Mouse (Mus musculus) adrenal gland, adult 18-20 months (tissue): ENCODE results near the gene Cma2. TPM values are rescaled to one million over a fixed set of nuclear protein-coding genes. Genes with fewer than 3 reads are reported as not detected.
"Not testable (repeated sequence)": the region's sequence is repeated elsewhere in the genome, so short reads cannot be mapped to it uniquely, and the experiment has no call there.

Experiments used
- DNase-seq, 2 experiments: peaks; one replicate each; pipeline ENCODE4 v3.0.0; 2021 to 2022; ENCODE audit warnings: low spot score in 2 of 2
- long read RNA-seq, 2 experiments: library from polyadenylated mRNA; stranded (forward); transcript quantifications; one replicate each; pipeline ENCODE4 v2.0.0; 2021
- total RNA-seq, 2 experiments: library from RNA; stranded (reverse); gene quantifications; 1 replicate in 1 of 2; 2 replicates in 1 of 2; pipeline ENCODE4 v1.2.3; 2021

The Cma2 gene
- total RNA-seq = under 1 TPM in 1 of 2 experiments, not detected in 1; 0.51 TPM
- long read RNA-seq, experiment 1 = 0 reads
- long read RNA-seq, experiment 2 = 0 reads

DNA sequence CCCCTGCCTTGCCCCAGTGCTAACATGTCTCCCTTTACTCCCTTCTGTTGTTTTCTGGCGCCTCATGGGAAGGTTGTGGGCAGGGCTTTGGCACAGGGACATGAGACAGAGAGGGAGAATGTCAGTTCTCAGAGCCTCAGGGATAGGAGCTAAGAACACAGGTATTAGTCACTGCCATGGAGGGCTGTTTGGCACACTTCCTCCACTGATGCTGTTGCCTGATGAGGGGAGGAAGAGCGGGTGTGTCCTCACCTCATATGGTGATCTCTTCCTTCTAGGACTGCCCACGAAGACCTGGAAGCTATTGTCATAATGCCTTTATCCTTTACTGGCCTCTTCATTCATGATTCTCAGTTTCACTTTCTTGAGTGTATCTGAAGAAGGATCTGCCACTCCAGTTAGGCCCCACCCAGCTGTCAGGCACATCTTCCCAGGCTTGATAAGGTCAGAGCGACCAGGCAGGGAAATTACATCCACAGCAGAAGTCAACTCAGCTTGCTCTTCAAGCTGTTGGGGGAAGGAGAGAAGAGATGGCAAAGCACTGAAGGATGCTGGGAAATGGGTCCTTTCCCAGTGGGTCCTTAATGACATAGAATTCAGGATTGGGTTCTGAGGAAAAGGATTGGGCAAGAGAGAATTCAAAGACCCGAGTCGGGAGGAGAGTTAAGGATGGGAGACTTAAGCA lies at the start of gene Cma2:
Gene Cma2, plus strand, starts transcription at position 635 of the 685 bp plus-strand sequence.
- no peak for DNase-seq

DNA sequence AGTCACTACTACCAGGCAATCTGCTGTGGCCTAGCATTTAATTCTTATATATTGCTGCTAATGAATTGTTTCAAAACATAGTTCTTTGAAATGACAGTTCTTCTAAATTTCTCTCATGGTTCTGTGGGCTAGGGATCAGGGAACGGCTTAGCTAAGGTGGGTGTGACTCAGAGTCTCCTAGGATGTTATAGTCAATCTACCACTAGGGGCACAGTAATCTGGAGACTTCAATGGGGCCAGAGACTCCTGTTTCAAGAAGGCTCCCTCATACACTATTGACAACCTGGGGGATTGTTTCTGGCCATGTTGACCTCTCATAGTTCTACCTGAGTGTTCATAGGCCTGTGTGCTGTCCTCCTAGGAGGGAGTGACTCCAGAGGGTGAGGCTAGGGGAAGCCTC lies 45.3 kb upstream of the Cma2 start:
- no peak for DNase-seq

DNA sequence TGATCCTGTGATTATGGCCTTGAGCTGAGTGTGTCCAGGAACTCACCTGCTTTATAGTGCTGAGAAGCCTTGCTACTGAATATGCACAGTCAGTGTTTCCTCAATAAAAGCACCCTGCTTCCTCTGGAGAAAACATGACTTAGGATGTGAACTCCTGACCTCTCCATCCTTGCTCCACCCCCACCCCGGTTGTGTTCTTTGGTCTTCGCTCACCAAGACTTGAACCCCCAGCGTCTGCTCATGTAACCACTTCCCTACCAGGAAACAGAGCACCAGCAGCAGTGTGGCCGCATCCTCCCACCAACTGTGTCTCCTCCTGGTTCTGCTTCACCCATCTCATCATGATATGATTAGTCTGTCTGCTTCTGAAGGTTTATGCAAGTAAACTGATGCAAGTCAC lies 37.4 kb upstream of the Cma2 start:
- DNase-seq = no peak

DNA sequence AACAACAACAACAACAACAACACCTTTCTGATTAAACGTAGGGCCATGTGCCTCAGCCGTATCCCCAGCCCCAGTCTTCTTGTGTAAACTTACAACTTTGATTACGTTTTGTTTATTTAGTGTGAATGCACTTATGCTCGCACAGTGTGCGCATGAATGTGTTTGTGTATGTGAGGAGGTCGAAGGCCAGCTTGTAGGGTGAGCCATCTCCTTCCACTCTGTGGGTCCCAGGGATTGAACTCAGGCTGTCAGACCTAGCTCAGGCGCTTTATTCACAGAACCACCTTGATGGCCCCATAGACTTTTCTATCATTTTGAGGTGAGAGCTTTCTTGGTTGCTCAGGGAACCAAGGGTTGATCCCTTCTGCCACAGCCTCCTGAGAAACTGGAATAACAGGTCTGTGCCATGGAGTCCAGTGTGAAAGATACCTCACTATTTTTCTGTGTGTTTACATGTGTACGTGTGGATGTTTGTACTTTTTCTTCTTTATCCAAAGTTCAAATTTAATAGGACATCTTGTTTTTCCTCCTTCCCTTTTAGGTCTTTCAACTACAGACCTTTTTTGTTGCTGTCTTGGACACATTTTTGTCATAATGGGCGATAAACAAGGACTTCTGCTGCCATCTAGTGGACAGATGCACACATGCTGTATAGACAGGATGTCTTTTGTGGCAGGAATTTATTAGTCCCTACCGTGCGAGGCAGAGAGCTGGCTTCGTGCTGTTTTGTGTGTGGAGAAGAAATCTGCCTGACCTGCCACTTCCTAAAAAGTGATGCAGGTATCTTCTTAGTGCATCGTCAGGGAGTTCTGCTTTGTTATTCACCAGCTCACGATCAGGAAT lies 32.3 kb upstream of the Cma2 start:
- DNase-seq = peak; percentile 51 to 52

DNA sequence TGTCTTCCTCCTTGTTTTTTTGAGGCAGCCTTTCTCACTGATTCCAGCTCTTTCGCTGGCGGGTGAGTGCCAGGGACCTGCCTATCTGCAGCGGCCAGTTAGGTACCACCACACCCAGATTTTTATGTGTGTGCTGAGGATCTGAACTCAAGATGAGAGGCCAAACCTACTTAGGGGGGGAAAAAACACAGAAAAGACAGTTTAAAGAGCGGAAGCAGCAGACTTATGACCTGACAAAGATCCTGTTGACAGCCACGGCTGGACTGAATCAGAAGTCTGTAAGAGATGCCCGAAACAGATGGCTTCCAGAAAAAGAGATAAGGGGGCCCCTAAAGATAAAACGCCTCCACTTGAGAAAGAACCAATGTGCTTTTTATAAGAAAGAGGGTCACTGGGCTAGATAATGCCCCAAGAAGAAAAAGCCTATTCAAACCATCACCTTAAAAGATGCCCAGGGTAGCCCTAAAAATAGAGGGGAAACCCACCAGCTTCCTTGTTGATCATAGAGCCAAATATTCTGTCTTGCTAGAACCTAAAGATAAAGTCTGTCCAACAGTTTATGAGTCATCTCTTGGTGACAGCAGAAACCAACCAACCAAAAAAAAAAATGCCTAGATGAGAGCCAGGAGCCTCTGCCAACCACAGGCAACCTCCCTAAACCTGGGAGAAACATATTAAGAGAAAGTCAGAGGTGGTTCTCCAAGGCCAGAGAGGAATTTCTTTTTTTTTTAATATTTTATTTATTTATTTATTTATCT lies 28.1 kb upstream of the Cma2 start:
- DNase-seq = no peak

DNA sequence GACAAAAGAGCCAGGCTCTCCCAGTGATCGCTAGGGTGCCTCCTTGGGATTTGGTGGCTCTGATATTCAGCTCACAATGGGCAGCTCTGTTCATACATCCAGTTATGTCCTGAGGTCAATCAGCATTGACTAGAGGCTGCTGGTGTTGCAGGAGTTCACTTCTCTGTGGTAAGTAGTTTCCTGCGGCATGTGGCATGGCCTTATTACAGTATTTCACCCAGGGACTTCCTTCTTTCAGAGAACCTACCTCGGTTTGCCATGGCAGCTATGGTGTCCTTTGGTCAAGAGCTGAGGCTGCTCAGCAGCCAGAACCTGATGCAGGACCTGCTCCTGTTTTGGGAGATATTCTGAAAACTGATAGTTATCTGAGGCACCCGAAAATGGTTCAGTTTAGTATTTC lies 23.9 kb upstream of the Cma2 start:
- no peak for DNase-seq

DNA sequence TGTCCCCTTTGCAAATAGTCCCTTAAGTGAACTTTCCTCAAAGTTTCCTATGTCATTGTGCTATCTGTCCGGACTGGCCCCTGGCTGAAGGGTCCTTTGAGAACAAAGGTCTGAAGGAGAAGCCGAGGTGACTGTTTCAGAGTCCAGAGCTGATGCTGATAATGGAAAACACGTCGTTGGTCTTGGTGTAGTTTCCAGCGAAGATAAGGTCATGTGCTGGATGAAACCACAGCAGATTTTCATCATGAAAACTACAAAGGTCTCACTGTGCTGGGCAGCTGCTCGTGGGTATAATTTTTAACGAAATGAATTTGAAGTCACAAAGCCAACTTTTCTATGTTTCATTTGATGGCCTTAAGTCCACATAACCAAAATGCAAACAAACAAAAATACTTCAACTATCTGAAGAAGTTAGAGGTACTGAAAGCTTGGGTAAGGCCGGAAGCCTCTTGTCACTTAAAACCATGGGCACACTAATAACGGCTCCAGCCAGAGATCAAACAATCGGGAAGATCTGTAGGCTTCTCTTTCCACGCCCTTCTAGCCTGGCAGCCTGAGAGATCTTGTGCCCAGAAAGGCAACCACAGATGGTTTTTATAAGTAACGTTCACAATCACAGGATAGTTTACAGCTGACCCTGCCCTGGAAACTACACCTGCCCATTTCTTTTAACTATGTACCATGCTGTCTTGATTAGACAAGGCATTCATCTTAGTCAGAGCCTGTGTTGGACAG lies 21.4 kb upstream of the Cma2 start:
- DNase-seq = no peak

DNA sequence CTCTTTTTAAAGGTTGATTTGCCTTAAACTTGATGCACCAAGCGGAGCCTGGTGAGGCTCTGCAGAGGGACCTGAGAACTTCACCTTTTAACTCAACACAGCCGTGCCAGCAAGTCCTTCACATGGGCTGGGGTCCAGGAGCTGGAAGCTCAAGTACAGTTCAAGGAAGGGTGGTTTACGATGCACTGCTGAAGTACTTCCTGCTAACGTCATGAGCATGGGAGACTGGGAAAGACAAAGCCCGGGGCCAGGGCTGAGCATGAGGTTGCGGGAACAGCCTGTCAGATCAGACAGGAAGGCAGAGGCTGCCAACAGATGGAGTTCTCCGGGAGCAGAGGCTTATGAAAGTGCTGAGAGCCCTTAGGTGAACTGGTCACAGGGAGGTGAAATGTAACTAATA lies 17.2 kb upstream of the Cma2 start:
- no peak for DNase-seq

DNA sequence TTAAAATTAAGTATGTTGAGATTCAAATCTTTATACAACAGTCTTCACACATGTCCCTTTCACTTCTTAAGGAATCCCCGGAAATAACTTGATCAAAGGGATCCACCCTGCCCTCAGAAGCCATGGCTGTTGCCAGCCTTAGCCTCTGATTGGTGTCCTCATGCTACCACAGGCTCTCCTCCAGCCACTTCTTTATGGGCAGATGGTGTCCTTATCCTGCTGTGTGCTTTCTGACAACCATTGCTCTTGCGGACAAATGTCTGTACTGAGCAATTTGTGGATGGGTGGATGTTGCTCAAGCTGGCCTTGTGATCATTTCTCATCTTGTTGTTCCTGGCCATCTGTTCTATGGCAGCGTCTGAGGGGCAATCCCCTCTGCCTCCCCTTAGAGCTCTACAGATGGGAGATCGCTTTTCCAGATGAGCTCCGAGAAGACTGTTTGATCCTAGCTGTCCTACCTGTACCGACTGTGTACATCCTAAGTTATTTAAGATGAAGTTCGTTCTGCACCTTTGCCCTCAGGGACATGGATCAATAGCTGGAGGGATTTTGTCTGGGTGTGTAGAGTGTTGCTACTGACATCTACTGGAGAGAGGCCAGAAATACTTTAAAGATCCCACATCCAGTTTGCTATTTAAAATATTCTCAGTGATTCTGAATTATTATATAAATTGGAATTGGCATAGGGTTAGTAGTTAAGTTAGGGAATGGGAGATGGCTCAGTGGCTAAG lies 10.5 kb upstream of the Cma2 start:
- no peak for DNase-seq

DNA sequence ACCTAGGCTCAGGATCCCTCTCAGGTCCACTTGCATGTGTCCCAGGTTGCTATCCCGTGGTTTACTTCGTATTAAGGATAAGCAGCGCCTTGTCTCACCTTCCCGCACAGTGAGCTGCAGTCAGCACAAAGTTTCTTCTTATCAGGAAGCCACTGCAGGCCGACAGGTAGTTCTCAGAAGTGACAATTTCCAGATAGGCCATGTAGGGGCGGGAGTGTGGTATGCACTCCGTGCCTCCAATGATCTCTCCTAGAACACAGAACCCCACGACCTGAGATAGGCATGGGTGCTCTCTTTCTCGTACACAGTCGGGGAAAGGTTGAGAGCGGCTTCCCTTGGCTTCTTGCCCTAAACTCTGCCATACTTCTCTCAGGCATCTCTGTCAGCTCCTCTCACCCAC lies 7.2 kb upstream of the Cma2 start:
- no peak for DNase-seq

DNA sequence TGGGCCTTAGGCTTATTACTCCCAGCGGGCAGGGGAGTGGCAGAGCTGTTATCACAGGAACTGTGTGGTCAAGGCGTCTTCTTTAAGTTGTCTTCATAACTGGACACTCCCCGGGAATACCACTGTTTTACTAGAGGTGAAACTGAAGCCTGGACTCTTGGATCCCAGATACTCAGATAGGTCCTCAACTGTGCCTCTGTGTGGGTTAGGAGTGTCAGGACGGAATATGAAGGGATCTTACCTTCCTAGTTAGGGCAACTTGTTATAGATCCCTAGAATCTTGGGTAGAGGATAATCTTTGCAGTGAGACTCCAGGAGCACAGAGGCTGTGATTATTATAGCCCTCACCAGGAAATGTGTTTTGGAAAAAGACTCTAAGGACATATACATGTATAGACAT lies 6.2 kb upstream of the Cma2 start, which contains the start of gene Cma1:
Gene Cma1, minus strand, starts transcription at position 101 of the 400 bp plus-strand sequence.
- no peak for DNase-seq

DNA sequence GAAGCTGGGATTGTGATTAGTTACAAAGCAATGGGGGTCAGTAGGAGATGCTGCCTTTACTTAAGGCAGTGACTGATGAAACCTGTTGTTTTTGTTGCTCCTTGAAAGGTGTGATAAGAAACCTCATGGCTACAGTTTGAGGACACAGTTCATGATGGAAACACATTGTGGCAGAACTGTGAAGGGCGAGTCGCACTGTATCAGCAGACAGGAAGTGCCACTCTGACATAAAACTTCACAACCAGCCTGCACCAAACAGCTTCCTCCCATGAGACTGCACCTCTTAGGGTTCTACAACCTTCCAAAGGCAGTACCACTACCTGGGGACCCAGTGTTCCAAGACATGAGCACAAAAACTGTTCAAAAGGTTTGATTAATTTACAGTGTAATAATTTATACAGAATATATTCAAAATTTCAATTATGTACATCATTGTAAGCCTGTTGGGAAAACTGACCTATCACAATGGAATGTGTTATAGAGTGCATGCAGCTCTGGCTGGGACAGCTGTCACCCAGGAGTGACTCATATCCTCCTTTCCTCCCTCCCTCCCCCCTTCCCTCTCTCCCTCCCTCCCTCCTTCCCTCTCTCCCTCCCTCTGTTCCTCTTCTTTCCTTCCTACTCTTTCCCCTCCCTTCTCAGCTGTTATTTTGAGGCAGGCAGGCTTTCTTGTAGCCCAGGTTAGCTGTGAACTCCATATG lies 4.4 kb upstream of the Cma2 start:
- no peak for DNase-seq

DNA sequence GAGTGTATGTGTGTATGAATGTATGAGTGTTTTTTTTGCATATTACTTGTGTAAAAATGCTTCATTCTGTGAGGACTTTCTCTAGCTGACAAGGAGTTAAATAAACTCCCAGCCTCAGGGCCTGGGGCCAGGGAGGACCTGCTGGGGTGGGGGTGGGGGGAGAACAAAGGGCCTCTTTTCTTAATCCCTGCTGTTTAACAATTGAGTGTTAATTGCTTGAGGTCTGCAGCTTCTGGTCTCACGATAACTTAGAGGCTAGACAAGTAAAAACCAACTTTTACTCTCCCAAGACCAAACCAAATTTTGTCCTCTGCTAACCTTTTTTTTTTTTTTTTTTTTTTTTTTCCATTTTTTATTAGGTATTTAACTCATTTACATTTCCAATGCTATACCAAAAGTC lies 12.5 kb downstream of the Cma2 start:
- DNase-seq = no peak

DNA sequence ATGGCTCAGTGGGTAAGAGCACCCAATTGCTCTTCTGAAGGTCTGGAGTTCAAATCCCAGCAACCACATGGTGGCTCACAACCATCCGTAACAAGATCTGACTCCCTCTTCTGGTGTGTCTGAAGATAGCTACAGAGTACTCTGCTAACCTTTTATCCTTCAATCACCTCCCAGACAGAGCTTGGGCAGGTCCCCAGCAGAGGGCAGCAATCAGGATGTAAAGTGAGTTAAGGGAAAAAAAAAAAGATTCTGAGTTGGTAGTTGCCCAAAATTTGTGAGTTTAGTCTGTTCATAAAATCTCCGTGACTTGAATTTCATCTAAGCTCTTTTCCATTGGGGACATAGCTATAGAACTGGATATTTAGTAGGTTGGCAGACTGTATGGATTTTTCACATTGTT lies 13.1 kb downstream of the Cma2 start:
- not testable (repeated sequence) for DNase-seq

DNA sequence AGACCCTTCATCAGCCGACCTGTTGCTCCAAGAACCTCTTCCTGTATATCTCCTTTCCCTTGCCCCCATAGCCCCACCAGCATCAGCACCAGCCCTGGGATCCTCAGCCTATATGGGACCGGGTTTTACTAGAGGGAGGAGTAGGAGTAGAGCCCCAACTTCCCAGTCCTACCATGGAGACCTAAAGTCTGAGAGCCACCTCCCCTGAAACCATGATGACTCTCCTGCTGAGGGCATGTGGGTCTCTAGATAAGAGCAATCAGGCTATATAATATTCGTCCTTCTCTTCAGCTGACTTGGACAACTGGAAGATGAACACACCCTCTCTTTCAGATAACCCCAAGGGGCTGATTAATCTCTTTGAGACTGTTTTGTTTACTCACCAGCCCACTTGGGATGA lies 36.7 kb downstream of the Cma2 start:
- DNase-seq = not testable (repeated sequence)

DNA sequence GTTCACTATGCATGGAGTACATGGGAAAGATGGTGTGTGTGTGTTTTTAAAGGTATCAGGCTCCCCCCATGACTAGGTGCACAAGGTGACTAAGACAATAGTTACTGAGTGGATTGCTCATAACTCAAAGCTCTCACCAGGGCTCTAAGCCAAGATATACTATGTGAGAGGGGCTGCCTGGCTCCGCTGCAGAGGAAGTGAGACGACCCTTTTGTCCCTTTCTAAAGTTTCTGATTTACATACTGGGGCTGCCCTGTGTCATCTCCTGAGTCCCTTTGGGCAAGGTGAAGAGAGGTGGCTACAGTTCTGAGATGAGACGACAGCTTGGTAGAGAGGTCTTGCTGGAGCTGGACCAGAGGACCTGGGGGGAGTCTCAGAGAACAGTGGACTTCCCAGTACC lies 62.4 kb downstream of the Cma2 start:
- no peak for DNase-seq

DNA sequence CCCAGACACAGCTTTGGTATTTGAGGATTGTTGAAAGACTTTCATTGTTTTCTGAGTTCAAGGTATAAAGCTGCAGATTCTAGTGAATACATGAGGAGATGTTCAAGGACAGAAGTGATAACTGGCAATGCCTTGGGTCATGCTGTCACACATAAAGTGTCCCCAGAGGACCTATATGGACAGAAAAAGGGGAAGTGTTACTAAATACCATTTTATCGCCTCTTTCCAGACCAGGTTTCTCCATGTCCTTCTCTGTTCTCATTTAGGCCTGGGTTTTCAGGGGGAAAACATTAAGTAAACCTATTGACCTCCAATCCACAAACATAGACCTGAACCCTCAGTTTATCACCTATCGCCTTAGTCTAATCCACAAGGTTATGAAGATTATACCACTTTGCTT lies 63.1 kb downstream of the Cma2 start:
- no peak for DNase-seq

DNA sequence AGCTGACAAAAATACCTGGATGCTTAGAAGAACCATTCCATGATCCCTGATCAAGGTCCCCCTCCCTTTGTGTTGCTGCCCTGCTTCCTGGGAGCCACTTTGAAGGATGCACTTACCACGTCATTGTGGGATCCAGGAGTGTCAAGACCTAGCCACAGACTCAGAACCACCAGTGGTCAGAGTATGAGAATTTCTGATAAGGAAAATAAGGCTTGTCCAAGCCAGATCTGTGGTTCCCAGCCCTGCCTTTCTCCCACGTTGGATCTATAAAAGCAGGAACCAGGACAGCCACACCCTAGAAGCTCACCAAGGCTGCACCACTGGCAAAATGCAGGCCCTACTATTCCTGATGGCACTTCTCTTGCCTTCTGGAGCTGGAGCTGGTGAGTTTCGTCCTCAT lies 66.9 kb downstream of the Cma2 start, which contains the start of gene Mcpt1:
Gene Mcpt1, plus strand, starts transcription at position 301 of the 400 bp plus-strand sequence.
- not testable (repeated sequence) for DNase-seq

DNA sequence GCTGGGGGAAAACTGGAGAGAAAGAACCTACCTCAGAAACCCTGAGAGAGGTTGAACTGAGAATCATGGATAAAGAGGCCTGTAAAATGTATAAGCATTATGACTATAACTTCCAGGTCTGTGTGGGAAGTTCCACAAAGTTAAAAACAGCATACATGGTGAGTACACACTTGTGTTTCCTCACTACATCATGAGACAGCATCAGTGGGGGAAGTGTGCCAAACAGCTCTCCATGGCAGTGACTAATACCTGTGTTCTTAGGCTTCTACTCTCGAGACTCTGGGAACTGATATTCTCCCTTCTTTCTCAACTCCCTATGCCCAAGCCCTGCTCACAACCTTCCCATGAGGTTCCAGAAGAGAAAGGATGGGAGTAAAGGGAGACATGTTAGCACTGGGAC lies 68.7 kb downstream of the Cma2 start:
- DNase-seq = no peak

DNA sequence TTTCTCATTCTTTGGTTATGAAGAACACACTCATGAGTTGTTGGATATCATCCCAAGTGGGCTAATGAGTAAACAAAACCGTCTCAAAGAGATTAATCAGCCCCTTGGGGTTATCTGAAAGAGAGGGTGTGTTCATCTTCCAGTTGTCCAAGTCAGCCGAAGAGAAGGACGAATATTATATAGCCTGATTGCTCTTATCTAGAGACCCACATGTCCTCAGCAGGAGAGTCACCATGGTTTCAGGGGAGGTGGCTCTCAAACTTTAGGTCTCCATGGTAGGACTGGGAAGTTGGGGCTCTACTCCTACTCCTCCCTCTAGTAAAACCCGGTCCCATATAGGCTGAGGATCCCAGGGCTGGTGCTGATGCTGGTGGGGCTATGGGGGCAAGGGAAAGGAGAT lies 70.5 kb downstream of the Cma2 start:
- DNase-seq = not testable (repeated sequence)
